Mouse (Mus musculus): ENCODE data around the gene Ppp1r1a. TPM values are rescaled to one million over a fixed set of nuclear protein-coding genes. Genes with fewer than 3 reads are reported as not detected.
A peak's percentile ranks its signal among the peaks of the same experiment; 100 is the strongest.

Ppp1r1a gene
- polyA plus RNA-seq, 1 experiment from 2014 or later: 55.2 TPM

DNA sequence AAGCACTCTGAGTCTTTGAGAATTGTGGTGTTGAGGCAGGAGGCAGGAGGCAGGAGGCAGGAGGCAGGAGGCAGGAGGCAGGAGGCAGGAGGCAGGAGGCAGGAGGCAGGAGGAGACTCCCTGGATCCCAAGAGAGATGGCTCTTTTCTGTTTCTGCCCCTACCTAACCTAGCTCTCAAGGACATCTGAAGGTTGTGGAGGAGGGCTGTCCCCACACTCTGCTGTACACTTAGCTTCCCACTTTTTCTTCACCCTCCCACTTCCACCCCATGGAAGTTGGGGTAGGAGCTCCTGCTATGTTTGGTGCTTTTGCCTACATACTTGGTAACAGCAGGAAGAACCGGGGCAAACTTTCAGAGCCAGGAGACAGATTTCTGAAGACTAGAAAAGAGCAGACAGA lies 2.0 kb downstream of the Ppp1r1a start:
- H3K4me3 ChIP-seq: no peak overlapping the region
- no peak overlapping the region for H3K9ac ChIP-seq
- no peak overlapping the region for H3K27ac ChIP-seq
- WGBS: 73% methylated on average over 1 of the region's 1 CpGs
- no peaks in the 10 kb centered on the region for H3K9me3 ChIP-seq (replicated peaks)
- peaks cover 7% of the 10 kb centered on the region; the same call in 1 of the 2 replicates for H3K27me3 ChIP-seq
- H3K4me1 ChIP-seq: peaks cover 23% of the 10 kb centered on the region
- H3K4me2 ChIP-seq (replicated peaks): no peak overlapping the region
- no peak for ATAC-seq (ENCODE audit: low FRiP score)
- no peaks in the 10 kb centered on the region for H3K36me3 ChIP-seq

DNA sequence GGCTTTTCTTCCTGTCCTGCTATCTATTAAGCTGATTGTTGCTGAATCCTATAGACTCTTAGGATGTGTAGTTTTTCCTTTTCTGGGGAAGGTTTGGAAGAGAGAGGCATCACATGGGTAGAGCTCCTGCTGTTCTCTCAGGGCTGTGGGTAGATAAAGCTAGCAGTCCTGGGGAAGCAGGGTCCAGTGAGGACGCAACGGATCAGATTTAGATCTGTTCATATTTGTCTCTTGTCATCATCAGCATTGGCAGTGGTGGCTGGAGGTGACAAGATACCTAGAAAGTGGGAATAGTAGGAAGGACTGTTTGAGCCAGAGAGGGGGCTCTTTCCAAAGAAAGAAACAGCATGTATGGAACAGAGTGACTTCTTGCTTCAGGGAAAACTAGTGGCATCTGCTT lies 2.8 kb downstream of the Ppp1r1a start:
- Histone ChIP-seq H3K4me1 (peaks cover 28% of the 10 kb centered on the region), H3K9me3 (replicated peaks) (no peaks in the 10 kb centered on the region)
- WGBS: 74% methylated on average over 2 of the region's 2 CpGs

DNA sequence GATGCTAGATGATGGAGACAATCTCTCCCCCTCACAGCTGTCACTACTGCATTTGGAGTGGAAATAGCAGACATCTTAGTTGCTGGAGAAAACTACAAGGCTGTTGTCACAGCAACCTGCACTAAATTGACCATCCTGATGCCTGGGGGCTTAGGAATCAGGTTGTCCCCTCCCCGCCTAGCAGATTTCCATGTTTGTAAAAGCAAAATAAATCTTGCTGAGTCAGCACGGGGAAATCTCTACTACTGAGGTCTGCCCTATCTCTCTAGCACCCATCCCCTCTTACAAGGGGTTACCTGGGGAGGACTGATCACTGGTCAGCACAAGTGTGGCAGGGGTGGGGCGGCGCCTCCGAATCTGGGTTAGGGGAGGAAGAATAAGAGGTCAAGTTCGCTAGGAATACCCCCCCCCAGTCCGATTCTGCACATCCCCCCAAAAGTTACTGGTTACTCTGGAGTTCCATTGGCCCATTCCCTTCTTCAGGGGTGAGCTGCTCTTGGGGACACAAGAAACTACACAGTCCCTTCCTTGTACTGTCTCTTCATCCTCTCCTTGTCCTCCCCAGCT lies 3.7 kb downstream of the Ppp1r1a start:
- Histone ChIP-seq H3K4me2 (replicated peaks) (no peak overlapping the region), H3K9me3 (replicated peaks) (no peaks in the 10 kb centered on the region), H3K4me3 (no peak overlapping the region), H3K36me3 (peaks cover 2% of the 10 kb centered on the region; the same call in 1 of the 2 replicates), H3K27ac (no peak overlapping the region), H3K9ac (no peak overlapping the region), H3K27me3 (peaks cover 7% of the 10 kb centered on the region; the same call in 1 of the 2 replicates), H3K4me1 (peaks cover 35% of the 10 kb centered on the region)
- WGBS: 82% methylated on average over 7 of the region's 7 CpGs
- no peak for ATAC-seq (ENCODE audit: low FRiP score)

More for the DNA sequence above, 2.8 kb downstream of the Ppp1r1a start:
- no peak overlapping the region for H3K9ac ChIP-seq
- H3K27ac ChIP-seq: no peak overlapping the region
- no peaks in the 10 kb centered on the region for H3K36me3 ChIP-seq
- H3K4me2 ChIP-seq (replicated peaks): no peak overlapping the region
- no peak for ATAC-seq (ENCODE audit: low FRiP score)
- peaks cover 7% of the 10 kb centered on the region; the same call in 1 of the 2 replicates for H3K27me3 ChIP-seq
- H3K4me3 ChIP-seq: no peak overlapping the region

DNA sequence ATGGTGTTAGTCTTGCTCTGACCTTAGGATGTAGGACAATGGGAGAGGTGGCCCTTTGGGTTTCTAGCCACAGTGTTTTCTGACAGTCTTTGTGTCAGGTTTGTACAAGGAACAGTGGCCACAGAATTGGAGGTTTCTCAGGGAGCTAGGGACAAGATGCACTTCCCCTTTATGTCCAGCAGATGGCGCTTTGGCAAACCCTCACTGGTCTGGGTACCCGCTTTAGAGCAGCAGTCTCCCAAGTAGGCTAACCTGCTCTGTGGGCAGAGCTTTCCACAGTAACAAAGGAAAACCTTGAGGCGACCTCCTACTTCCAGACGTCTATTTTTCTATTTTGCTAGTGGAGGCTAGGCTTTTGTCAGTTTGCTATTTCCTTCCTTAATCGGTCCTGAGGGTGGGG lies 7.4 kb downstream of the Ppp1r1a start:
- no peaks in the 10 kb centered on the region for H3K27me3 ChIP-seq
- peaks cover 16% of the 10 kb centered on the region for H3K4me1 ChIP-seq
- H3K9me3 ChIP-seq (replicated peaks): no peaks in the 10 kb centered on the region
- peak; percentile 73 for ATAC-seq (ENCODE audit: low FRiP score)
- peaks cover 37% of the 10 kb centered on the region for H3K36me3 ChIP-seq
- H3K27ac ChIP-seq: peak overlapping the region; percentile 71
- no peak overlapping the region for H3K4me3 ChIP-seq
- peak overlapping the region; percentile 35; the same call in 1 of the 2 replicates for H3K9ac ChIP-seq
- no peak overlapping the region for H3K4me2 ChIP-seq (replicated peaks)
- 8% methylated on average over 5 of the region's 5 CpGs for WGBS

DNA sequence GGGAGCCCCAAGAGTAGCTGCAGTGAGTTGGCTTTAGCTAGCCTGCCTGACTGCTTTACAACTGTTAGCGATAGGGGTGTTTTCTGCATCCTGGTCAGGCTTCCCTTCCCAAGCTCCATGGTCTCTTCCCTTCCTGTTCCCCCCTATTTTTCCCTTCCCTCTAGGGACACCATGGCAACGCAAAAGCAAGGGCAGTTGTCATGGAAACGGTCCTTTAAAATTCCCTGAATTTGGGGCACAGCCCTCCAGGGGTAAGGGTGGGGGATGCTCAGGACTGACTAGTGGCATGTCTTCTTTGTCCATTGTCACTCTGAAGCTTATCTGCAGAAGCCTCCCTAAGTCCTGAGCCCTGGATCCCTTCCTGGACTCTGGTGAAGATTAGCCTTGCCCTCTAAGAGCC lies 14.6 kb downstream of the Ppp1r1a start:
- ATAC-seq (ENCODE audit: low FRiP score): no peak
- Histone ChIP-seq H3K36me3 (peaks cover 54% of the 10 kb centered on the region), H3K4me2 (replicated peaks) (no peak overlapping the region), H3K9me3 (replicated peaks) (no peaks in the 10 kb centered on the region), H3K27ac (peak overlapping the region; percentile 53; the same call in 1 of the 2 replicates), H3K4me1 (peaks cover 37% of the 10 kb centered on the region), H3K9ac (no peak overlapping the region), H3K4me3 (no peak overlapping the region), H3K27me3 (no peaks in the 10 kb centered on the region)
- 34% methylated on average over 3 of the region's 3 CpGs for WGBS

DNA sequence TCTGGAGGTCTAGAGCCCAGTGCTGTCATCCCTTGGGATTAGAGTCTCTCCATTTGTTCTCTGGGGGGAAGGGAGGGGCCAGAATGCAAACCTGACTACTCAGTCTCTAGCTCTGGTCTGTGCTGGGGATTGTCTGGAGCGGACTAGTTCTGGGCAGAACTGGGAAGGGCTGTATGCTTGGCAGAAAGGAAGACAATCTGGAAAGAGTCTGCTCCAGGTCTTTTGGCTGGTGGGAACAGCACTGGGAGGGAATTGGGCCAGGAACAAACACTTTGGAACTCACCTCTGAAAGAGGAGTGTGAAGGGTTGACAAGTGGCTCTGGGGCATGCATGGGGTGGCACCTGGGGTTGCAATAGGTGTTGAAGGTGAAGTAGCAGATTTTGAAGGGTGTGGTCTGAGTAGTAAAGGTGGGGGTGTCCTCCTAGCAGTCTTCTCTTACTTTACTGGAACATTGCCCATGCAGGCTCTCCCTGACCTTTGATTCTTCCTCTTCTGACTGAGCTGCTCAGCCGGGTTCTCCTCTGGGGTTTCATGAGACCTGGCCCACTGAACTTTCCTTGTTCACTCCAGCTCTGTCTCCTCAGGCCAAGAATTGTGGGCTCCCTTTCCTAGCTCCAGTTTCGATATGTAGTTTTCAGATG lies 15.2 kb downstream of the Ppp1r1a start:
- no peak for ATAC-seq (ENCODE audit: low FRiP score)
- H3K4me1 ChIP-seq: peaks cover 39% of the 10 kb centered on the region

DNA sequence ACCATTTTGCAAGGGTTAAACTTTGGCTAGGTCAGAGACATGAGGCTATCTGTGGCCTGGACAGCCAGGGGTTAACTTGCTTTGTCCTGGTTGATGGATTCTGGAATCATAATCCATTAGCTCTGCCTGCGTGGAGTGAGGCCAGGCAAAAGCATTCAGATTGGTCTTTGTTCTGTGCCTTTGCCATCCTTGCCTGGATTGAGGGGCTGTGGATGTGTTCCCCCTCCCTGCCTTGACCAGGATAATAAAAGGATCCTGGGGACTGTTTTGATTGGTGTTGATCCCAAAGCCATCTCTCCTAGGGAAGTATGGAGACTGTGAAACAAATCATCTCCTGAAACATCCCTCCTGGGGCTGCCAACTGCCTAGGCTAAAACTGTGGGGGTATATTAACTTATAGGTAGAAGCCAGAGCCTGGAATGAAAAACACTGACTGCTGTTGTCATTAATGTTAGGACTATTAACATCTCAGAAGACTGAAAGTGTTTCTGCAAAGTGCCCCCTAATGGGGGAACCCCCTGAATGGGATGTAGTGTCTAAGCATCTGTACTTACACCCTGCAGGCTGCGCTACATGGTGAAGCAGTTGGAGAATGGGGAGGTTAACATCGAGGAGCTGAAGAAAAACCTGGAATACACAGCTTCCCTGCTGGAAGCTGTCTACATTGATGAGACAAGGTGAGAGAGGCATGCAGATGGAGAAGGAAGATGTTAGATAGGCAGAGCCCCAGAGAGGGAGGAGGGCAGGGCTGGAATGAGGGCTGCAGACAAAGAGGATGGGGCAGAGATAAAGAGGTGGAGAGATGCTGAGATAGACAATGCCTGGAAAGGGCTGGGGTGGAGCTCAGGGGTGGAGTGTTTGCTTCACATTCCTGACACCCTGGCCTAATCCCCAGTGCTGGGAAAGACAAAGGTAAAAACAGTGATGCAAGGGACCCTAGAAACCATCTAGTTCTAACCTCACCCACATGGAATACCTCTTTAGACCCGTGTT lies 18.1 kb downstream of the Ppp1r1a start:
- peak; percentile 82 for ATAC-seq (ENCODE audit: low FRiP score)
- H3K4me1 ChIP-seq: peaks cover 55% of the 10 kb centered on the region
- H3K27me3 ChIP-seq: no peaks in the 10 kb centered on the region
- peak overlapping the region; percentile 32; the same call in 1 of the 2 replicates for H3K9ac ChIP-seq
- peak overlapping the region; percentile 95 for H3K27ac ChIP-seq
- H3K4me2 ChIP-seq (replicated peaks): peak overlapping the region; percentile 29
- H3K4me3 ChIP-seq: no peak overlapping the region
- H3K36me3 ChIP-seq: peaks cover 22% of the 10 kb centered on the region
- no peaks in the 10 kb centered on the region for H3K9me3 ChIP-seq (replicated peaks)
- 13% methylated on average over 4 of the region's 4 CpGs for WGBS

More for the DNA sequence above, 15.2 kb downstream of the Ppp1r1a start:
- no peak overlapping the region for H3K4me2 ChIP-seq (replicated peaks)
- H3K27ac ChIP-seq: peak overlapping the region; percentile 53
- no peak overlapping the region for H3K9ac ChIP-seq
- peaks cover 48% of the 10 kb centered on the region for H3K36me3 ChIP-seq
- no peaks in the 10 kb centered on the region for H3K9me3 ChIP-seq (replicated peaks)
- no peaks in the 10 kb centered on the region for H3K27me3 ChIP-seq
- no peak overlapping the region for H3K4me3 ChIP-seq
- WGBS: 77% methylated on average over 3 of the region's 3 CpGs

DNA sequence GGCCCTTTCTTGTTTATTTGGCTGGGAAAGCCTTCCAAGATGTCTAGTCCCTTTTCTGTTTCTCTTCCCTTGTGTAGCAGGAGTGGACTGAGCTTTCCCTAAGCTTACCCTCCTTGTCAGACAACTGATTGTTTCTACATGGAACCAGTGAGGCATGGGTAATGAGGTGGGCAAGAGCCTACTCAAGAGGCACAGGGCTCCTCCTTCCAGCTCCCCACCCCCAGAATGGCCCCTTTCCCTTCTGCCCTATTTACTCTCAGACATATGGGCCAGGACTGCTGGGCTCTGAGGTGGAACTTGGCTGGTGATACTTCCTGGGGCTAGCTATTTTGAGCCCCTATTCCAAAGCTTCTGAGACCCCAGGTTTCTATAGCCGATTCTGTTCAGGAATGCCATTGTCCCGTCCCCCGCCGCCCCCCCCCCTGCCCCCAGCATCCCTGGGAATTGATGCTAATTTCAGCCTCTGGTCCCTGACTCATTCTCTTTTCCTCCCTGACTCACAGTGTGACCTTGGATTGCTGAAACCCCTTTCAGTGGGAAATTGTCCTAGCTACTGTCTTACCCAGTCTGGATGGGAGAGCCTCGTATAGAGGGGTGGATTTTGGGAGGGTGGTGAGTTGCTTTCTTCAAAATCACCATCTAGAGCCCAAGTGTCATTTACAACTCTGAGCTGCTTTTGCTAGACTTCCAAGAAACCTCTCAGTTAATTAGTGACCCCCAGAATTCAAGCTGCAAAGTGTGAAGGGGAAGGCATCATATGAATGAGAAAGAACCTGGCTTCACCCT lies 19.0 kb downstream of the Ppp1r1a start:
- H3K27me3 ChIP-seq: no peaks in the 10 kb centered on the region
- H3K4me3 ChIP-seq: no peak overlapping the region
- peaks cover 13% of the 10 kb centered on the region for H3K36me3 ChIP-seq
- H3K9me3 ChIP-seq (replicated peaks): no peaks in the 10 kb centered on the region
- WGBS: 4% methylated on average over 5 of the region's 5 CpGs
- H3K4me2 ChIP-seq (replicated peaks): peak overlapping the region; percentile 29
- peak; percentile 79 for ATAC-seq (ENCODE audit: low FRiP score)
- peak overlapping the region; percentile 95 for H3K27ac ChIP-seq
- peaks cover 61% of the 10 kb centered on the region for H3K4me1 ChIP-seq
- no peak overlapping the region for H3K9ac ChIP-seq

DNA sequence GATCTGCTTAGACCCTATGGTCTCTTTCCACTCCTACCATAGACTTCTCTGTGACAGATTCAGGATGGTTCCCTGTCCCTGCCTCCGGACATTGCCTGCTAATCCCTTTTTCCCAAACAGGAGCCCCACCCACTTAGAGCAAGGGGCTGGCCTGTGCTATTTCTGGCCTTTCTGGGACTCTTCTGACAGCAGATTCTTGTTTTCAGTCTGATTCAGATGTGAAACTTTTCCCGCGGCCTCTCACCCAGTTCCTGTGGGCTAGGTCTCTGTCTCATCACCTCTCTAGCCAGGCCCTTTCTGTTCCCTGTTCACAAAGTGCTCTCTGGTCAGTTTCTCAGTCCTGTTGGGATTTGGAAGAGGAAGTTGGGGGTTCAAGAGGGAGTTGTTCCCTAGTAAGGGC lies 22.9 kb downstream of the Ppp1r1a start:
- Histone ChIP-seq H3K9ac (peak overlapping the region; percentile 47; the same call in 1 of the 2 replicates), H3K36me3 (peaks cover 2% of the 10 kb centered on the region; the same call in 1 of the 2 replicates), H3K4me2 (replicated peaks) (peak overlapping the region; percentile 49), H3K27me3 (no peaks in the 10 kb centered on the region), H3K4me3 (no peak overlapping the region), H3K9me3 (replicated peaks) (no peaks in the 10 kb centered on the region), H3K27ac (peak overlapping the region; percentile 13; the same call in 1 of the 2 replicates), H3K4me1 (peaks cover 49% of the 10 kb centered on the region)
- 45% methylated on average over 3 of the region's 3 CpGs for WGBS
- ATAC-seq (ENCODE audit: low FRiP score): no peak

DNA sequence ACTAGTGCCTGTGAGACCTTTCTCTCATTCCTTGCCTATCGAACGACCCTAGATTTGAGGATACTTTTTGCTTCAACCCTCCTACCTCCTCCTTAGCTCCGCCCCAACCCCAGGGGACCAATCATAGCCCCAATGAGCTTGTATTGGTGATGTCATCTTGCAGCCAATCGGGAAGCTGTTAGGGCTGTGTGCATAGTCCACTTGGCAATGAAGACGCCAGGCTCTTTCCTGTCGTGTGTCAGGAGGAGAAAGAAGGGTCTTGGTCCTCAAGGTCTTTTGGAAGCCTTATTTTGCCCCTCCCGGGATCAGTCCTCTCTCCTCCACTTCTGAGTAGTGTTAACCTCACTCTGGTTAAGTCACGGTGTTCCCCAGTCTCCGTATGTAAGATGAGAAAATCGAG lies 23.7 kb downstream of the Ppp1r1a start:
- Histone ChIP-seq H3K27ac (peak overlapping the region; percentile 75), H3K4me2 (replicated peaks) (peak overlapping the region; percentile 49), H3K9me3 (replicated peaks) (no peaks in the 10 kb centered on the region), H3K4me1 (peaks cover 41% of the 10 kb centered on the region), H3K4me3 (peak overlapping the region; percentile 30), H3K27me3 (no peaks in the 10 kb centered on the region), H3K36me3 (peaks cover 2% of the 10 kb centered on the region; the same call in 1 of the 2 replicates), H3K9ac (peak overlapping the region; percentile 32; the same call in 1 of the 2 replicates)
- 3% methylated on average over 10 of the region's 10 CpGs for WGBS
- ATAC-seq (ENCODE audit: low FRiP score): peak; percentile 87

DNA sequence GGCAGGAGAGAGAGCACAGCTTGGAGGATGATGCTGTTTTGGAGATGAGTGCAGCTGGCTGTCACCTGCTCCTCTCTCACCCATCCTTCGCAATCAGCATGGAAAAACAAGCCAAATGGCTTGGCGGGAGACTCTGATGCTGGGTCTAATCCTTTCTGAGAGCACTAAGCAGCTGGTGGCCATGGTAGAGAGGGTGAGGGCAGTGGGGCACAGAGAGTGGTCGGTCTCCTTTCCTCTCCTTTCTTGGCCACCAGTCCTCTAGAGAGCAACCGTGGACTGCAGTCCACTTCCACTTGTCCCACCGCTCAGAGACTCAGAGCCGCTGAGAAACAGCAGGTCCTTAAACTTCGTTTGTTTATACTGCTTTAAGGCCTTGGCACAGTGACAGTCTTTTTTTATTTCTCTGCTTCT lies 24.2 kb downstream of the Ppp1r1a start:
- WGBS: 6% methylated on average over 7 of the region's 7 CpGs
- Histone ChIP-seq H3K4me3 (no peak overlapping the region), H3K27ac (peak overlapping the region; percentile 75), H3K27me3 (no peaks in the 10 kb centered on the region), H3K9me3 (replicated peaks) (no peaks in the 10 kb centered on the region), H3K36me3 (peaks cover 2% of the 10 kb centered on the region; the same call in 1 of the 2 replicates), H3K9ac (peak overlapping the region; percentile 15; the same call in 1 of the 2 replicates), H3K4me1 (peaks cover 36% of the 10 kb centered on the region), H3K4me2 (replicated peaks) (peak overlapping the region; percentile 49)
- ATAC-seq (ENCODE audit: low FRiP score): peak; percentile 60
